Mouse (Mus musculus): Measurements from ENCODE around the gene Papss2.

GRCm38 (mm10) chr19:32628572-32629132 is 33.1 kb downstream of the Papss2 start:
- TF ChIP-seq CTCF (IDR thresholded peaks at IDR 0.05; ENCODE audit: control insufficient read depth, insufficient read depth, low read length) (no peak), POLR2A (IDR thresholded peaks at IDR 0.05; ENCODE audit: borderline replicate concordance, control insufficient read depth, low read depth, low read length) (no peak)

Measured in bone marrow, adult 2 months (tissue).